ENCODE assay signal across 15 mouse cellular contexts in genomic region chr6:77441051-77441450, GRCm38 (mm10).
"Had no signal": no experiment of that assay in that cellular context is flagged by ENCODE, and none has a peak within 500 bp of the region (broad histone marks: within the 10 kb centered on the region; RNA-seq: fewer than 3 reads in every experiment).

No protein-coding gene starts in this region.

- H3K36me3 ChIP-seq: midbrain, embryonic 10.5 days; midbrain, embryonic 13.5 days; midbrain, embryonic 15.5 days; stomach, embryonic 15.5 days had no signal

- H3K4me3 ChIP-seq: midbrain, embryonic 10.5 days; midbrain, embryonic 13.5 days; midbrain, embryonic 15.5 days; myocyte; stomach, embryonic 15.5 days had no signal

- DNase-seq: lung, adult 18-20 months; lung, embryonic 14.5 days; lung, postnatal 10 days; lung, postnatal 4 days; right cerebral cortex, postnatal 14 days; thymus, adult 2 months; thymus, postnatal 25 days; thymus, postnatal 4 days had no signal

- H3K4me2 ChIP-seq: lung, embryonic 14.5 days; midbrain, embryonic 13.5 days; midbrain, embryonic 15.5 days; stomach, embryonic 15.5 days had no signal

- H3K4me1 ChIP-seq: midbrain, embryonic 10.5 days; stomach, embryonic 15.5 days had no signal

- H3K9ac ChIP-seq: liver, embryonic 14.5 days; lung, embryonic 14.5 days; midbrain, embryonic 13.5 days; midbrain, embryonic 15.5 days; stomach, embryonic 15.5 days had no signal

- H3K9me3 ChIP-seq: midbrain, embryonic 10.5 days; midbrain, embryonic 13.5 days; midbrain, embryonic 15.5 days; stomach, embryonic 15.5 days had no signal

- ATAC-seq: midbrain, embryonic 13.5 days; midbrain, embryonic 15.5 days had no signal

- H3K27ac ChIP-seq: liver, embryonic 14.5 days; midbrain, embryonic 10.5 days; midbrain, embryonic 13.5 days; midbrain, embryonic 15.5 days; stomach, embryonic 15.5 days; stomach, postnatal 0 days had no signal

- H3K27me3 ChIP-seq: midbrain, embryonic 13.5 days; midbrain, embryonic 15.5 days; stomach, embryonic 15.5 days had no signal
